Mouse (Mus musculus) adrenal gland, postnatal 0 days (tissue): ENCODE data around the gene Sh3bp2. TPM values are rescaled to one million over a fixed set of nuclear protein-coding genes. Genes with fewer than 3 reads are reported as not detected.

ENCODE experiments used
- microRNA-seq: library from miRNA; unstranded; fragments of <30 nt; microRNA quantifications from one replicate; pipeline ENCODE4, GENCODE M21; 2016; ENCODE audit warnings: borderline replicate concordance; ENCODE audit not compliant: insufficient number of aligned reads
- polyA plus RNA-seq: library from polyadenylated mRNA; unstranded; fragments of >200 nt; fragmentation: Nextera tagmentation; extraction: Ambion mirVana; gene quantifications from 2 replicates; pipeline ENCODE4 v1.2.1, GENCODE M21; 2015

Sh3bp2 gene
- 10.6 and 12.1 TPM in 2 replicates for polyA plus RNA-seq

DNA sequence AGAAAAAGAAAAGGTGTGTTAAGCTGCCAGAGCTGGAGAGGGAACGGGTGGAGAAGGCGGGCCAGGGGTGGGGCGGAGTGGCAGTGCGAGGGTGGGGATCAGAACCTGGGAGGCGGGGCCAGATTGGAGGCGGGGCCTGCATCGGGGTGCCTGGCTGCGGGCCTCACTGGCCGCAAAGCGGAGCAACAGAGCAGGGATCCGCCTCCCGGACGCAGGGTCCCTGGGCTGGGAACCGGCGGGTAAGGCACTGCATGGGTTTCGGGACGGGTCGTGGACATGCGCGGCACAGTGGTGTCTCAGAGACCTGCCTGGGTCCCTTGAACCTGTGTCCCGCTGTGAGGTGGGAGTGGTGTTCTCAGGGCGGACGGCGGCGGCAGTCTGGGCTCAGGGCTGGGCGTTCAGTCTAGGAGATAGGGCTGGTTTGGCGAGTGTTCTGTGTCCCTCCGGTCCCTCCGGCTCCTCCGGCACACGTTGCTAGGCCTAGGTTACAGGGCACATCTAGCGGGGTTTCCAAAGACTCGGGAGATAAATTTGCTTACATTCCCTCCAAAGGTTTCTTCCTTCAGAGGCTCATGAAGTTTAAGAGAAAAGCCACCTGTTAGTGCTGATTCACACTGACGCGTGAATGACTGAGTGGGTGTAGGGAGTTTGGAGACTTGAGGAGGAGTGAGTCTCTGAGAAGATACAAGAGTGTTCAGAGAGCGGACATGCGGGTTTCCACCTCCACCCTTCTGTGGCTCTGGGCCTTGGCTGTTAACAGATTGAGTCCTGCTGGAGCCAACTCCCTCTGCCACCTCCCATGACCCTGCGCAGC lies at the start of gene Sh3bp2:
Gene Sh3bp2, plus strand, starts transcription at position 176 of the 814 bp plus-strand sequence.

DNA sequence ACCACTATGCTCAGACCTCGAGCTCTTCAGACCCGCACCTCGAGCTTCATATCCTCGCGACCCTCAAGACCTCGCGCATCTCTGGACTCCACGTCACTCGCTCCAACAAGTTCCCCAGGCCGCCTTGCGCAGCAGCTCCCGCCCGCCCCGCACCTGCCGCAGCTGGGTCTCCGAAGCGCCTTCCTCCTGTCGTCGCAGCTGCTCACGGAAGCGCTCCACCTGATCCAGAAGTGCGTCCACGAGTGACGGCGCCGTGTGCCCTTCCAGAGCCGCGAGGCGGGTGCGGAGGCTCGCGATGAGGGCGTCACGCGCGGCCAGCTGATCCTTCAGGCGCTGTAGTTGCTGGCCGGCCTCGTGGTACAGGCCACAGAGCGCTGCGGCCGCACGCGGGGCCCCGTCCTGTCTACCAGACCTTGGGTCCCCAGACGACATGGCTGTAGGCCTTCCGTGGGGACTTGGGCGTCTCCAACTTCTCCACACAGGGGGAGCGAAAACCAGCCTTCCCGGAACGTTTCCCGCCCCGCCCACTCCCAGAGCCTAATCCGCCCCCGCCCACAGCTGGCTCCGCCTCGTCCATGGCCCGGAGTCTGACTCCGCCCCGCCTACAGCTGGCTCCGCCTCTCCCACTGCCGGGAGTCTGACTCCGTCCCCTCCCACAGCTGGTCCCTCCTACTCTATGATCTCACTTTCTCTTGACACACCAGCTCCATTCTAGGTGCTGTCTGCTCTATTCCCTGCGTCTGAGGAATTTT lies 12.0 kb upstream of the Sh3bp2 start, which contains the start of gene Tnip2:
Gene Tnip2, minus strand, starts transcription at position 526 of the 752 bp plus-strand sequence.

DNA sequence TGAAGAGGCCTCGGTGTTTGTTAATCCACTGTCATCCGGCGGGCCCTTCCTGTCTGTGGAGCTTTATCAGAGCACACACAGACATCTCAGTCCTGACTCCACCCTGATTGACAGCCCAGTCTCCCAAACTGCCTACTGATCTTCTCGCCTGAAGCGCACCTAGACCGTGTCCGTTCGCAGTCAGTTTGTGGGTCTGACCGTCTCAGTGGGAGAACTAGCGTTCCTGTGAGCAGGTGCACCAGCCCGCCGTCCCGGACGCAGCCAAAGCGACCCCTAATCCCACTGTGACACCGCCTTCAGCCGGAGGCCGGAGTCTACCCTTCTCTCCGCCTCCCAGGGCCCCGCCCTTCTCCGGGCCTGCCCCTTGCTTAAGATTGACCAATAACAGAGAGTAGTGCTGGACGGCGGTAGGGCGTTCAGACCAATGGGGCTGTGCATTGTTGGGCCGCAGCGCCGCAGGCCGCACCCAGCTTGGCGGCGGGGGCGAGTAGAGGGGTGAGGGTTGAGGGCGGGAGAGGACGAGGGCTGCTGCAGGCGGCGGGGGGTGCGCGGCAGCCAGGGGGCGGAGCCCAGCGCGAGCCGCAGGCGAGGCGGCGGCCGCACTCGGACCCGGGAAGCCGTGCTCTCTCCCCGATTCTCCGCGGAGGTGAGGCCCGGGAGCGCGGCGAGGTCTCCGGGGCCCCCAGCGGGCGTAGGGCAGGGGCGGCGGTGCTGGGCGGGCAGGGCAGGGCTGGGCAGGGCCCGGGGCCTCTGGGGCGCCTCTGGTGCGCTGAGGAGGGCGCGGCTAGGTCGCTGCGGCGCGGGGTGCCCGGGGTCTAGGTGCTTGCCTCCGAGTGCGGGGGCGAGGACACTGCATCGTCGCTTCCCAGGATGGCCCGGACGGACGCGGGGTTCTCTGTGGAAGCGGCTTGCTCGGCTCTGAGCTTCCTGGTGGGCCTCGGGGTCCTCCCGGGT lies 47.9 kb downstream of the Sh3bp2 start, which contains the start of gene Add1:
Gene Add1, plus strand, starts transcription at position 397 of the 954 bp plus-strand sequence.

Small RNA genes within 50 kb of the gene (microRNA-seq; reads per million reads assigned to microRNA genes)
- gene Mir7036b: not detected

Other genes starting within 250 kb of the Sh3bp2 start
- 0.77 and 2.0 TPM in 2 replicates for gene Zfyve28, start 237.4 kb upstream of the Sh3bp2 start, polyA plus RNA-seq
- 0.06 TPM in 1 of 2 replicates, not detected in the other for gene Cfap99, start 237.2 kb upstream of the Sh3bp2 start, polyA plus RNA-seq
- gene Rnf4, start 189.5 kb upstream of the Sh3bp2 start, polyA plus RNA-seq: 64.1 and 88.0 TPM in 2 replicates
- gene Fam193a, start 155.9 kb upstream of the Sh3bp2 start, polyA plus RNA-seq: 4.9 and 5.6 TPM in 2 replicates
- 15.2 and 21.9 TPM in 2 replicates for gene Tnip2, start 11.8 kb upstream of the Sh3bp2 start, polyA plus RNA-seq
- gene Add1, start 47.8 kb downstream of the Sh3bp2 start, polyA plus RNA-seq: 117 TPM in 2 replicates
- 55.7 and 92.6 TPM in 2 replicates for gene Mfsd10, start 111.4 kb downstream of the Sh3bp2 start, polyA plus RNA-seq
- gene Nop14, start 134.3 kb downstream of the Sh3bp2 start, polyA plus RNA-seq: 11.7 and 14.9 TPM in 2 replicates
- 4.0 and 4.5 TPM in 2 replicates for gene Grk4, start 134.5 kb downstream of the Sh3bp2 start, polyA plus RNA-seq
- 3.5 and 5.8 TPM in 2 replicates for gene Htt, start 235.9 kb downstream of the Sh3bp2 start, polyA plus RNA-seq